In genomic region chr1:194746332-194747249, GRCm38 (mm10) we compare ENCODE assay signal across 8 mouse cellular contexts.
A peak's percentile ranks its signal among the peaks of the same experiment; 100 is the strongest.
DNase-seq lines count a peak whose midpoint lies in the region; ATAC-seq lines count a peak whose summit lies in the region.

No protein-coding gene starts in this region.

- no peak overlapping the region for H3K4me3 ChIP-seq in heart, embryonic 14.5 days (ENCODE audit: control insufficient read depth in 1 of 2, insufficient read depth in 1 of 2, low read depth in 1 of 2, low read length in 2 of 2)
- H3K4me3 ChIP-seq in kidney, embryonic 16.5 days (ENCODE audit: low read length) = no peak overlapping the region
- no peak overlapping the region for H3K4me3 ChIP-seq in liver, embryonic 13.5 days (replicated peaks)
- H3K4me3 ChIP-seq in neural tube, embryonic 13.5 days = no peak overlapping the region

- no peak overlapping the region for H3K4me2 ChIP-seq in heart, embryonic 14.5 days (ENCODE audit: low read length)
- H3K4me2 ChIP-seq in kidney, embryonic 16.5 days (replicated peaks; ENCODE audit: low read depth, low read length) = no peak overlapping the region
- H3K4me2 ChIP-seq in liver, embryonic 13.5 days = no peak overlapping the region
- H3K4me2 ChIP-seq in neural tube, embryonic 13.5 days = no peak overlapping the region

- 46% methylated on average over 6 of the region's 6 CpGs for WGBS in heart, embryonic 14.5 days
- 33% methylated on average over 6 of the region's 6 CpGs for WGBS in kidney, embryonic 16.5 days
- 50% methylated on average over 6 of the region's 6 CpGs for WGBS in liver, embryonic 13.5 days (ENCODE audit: insufficient replicate concordance)
- 21% methylated on average over 6 of the region's 6 CpGs for WGBS in neural tube, embryonic 13.5 days

- no peak overlapping the region for H3K27ac ChIP-seq in heart, embryonic 14.5 days (replicated peaks in 1 of 2; ENCODE audit: control insufficient read depth in 1 of 2, insufficient read depth in 1 of 2, low read depth in 2 of 2, low read length in 2 of 2)
- no peak overlapping the region for H3K27ac ChIP-seq in kidney, embryonic 16.5 days (ENCODE audit: low read length)
- H3K27ac ChIP-seq in liver, embryonic 13.5 days = no peak overlapping the region
- peak overlapping the region; percentile 62 for H3K27ac ChIP-seq in neural tube, embryonic 13.5 days (replicated peaks)

- peaks cover 10 to 33% of the 10 kb centered on the region in 2 experiments for H3K4me1 ChIP-seq in heart, embryonic 14.5 days (ENCODE audit: control insufficient read depth in 2 of 2, insufficient read depth in 2 of 2, low read length in 2 of 2)
- 0 out of 2 replicates have a peak, but pooled peaks cover 8% of the 10 kb centered on the region for H3K4me1 ChIP-seq in kidney, embryonic 16.5 days (ENCODE audit: insufficient read depth, low read length)
- H3K4me1 ChIP-seq in liver, embryonic 13.5 days (replicated peaks) = peaks cover 13% of the 10 kb centered on the region; the same call in 1 of the 2 replicates
- H3K4me1 ChIP-seq in neural tube, embryonic 13.5 days (replicated peaks) = peaks cover 45% of the 10 kb centered on the region

- H3K9ac ChIP-seq in heart, embryonic 14.5 days (ENCODE audit: low read length) = no peak overlapping the region
- H3K9ac ChIP-seq in kidney, embryonic 16.5 days (replicated peaks; ENCODE audit: low read length) = no peak overlapping the region
- no peak overlapping the region for H3K9ac ChIP-seq in liver, embryonic 13.5 days
- no peak overlapping the region for H3K9ac ChIP-seq in neural tube, embryonic 13.5 days

- H3K9me3 ChIP-seq in heart, embryonic 14.5 days (ENCODE audit: control insufficient read depth, low read length) = no peaks in the 10 kb centered on the region
- no peaks in the 10 kb centered on the region for H3K9me3 ChIP-seq in kidney, embryonic 16.5 days (ENCODE audit: low read length)
- H3K9me3 ChIP-seq in liver, embryonic 13.5 days (replicated peaks) = no peaks in the 10 kb centered on the region
- no peaks in the 10 kb centered on the region for H3K9me3 ChIP-seq in neural tube, embryonic 13.5 days

- DNase-seq in spleen, adult 18-20 months = peak; percentile 17 to 25
- no peak for DNase-seq in spleen, postnatal 14 days (ENCODE audit: low spot score in 2 of 2)
- DNase-seq in embryo, embryonic 11.5 days (ENCODE audit: low read depth, low spot score) = peak; percentile 17
- DNase-seq in liver, embryonic 13.5 days = no peak

- H3K36me3 ChIP-seq in heart, embryonic 14.5 days (ENCODE audit: control insufficient read depth, insufficient read depth, low read length) = peaks cover 19% of the 10 kb centered on the region
- no peaks in the 10 kb centered on the region for H3K36me3 ChIP-seq in kidney, embryonic 16.5 days (ENCODE audit: insufficient read depth, low read length)
- H3K36me3 ChIP-seq in liver, embryonic 13.5 days = no peaks in the 10 kb centered on the region
- peaks cover 39% of the 10 kb centered on the region for H3K36me3 ChIP-seq in neural tube, embryonic 13.5 days

- no peaks in the 10 kb centered on the region for H3K27me3 ChIP-seq in heart, embryonic 14.5 days (ENCODE audit: control insufficient read depth, insufficient read depth, low read length)
- H3K27me3 ChIP-seq in kidney, embryonic 16.5 days (ENCODE audit: insufficient read depth, low read length) = no peaks in the 10 kb centered on the region
- H3K27me3 ChIP-seq in liver, embryonic 13.5 days = no peaks in the 10 kb centered on the region
- no peaks in the 10 kb centered on the region for H3K27me3 ChIP-seq in neural tube, embryonic 13.5 days

- ATAC-seq in heart, embryonic 14.5 days (ENCODE audit: insufficient number of reproducible peaks, insufficient read depth, low FRiP score, low read depth) = peak; percentile 50; the same call in 1 of the 2 replicates
- ATAC-seq in kidney, embryonic 16.5 days (ENCODE audit: low FRiP score, low TSS enrichment) = peak; percentile 63; the same call in 1 of the 2 replicates
- ATAC-seq in liver, embryonic 13.5 days (ENCODE audit: low read depth) = peak; percentile 72
- ATAC-seq in neural tube, embryonic 13.5 days (ENCODE audit: low read depth) = peak; percentile 91
- ATAC-seq in inflammation-experienced regulatory T-cells, adult 6 months = no peak

Comparison
In these comparisons a context has a peak if more than half of its experiments do, and no peak if none do; other contexts are left out.
1. DNase-seq: peak in spleen, adult 18-20 months (2 of 2) and embryo, embryonic 11.5 days (single experiment); none in spleen, postnatal 14 days (0 of 2) and liver, embryonic 13.5 days (single experiment).